Mouse (Mus musculus): ENCODE measurements at regions not wholly inside any gene's neighbourhood (a gene's known extent, or its start where the extent isn't known, plus 50 kb on each side); places are given as distances from the start of the nearest gene placed in this dataset. TPM values are rescaled to one million over a fixed set of nuclear protein-coding genes. Genes with fewer than 3 reads are reported as not detected.
A peak's percentile ranks its signal among the peaks of the same experiment; 100 is the strongest.

- ATAC-seq (ENCODE audit: insufficient read depth), result peak; percentile 56; the same call in 1 of the 2 replicates
- Histone ChIP-seq H3K27ac (ENCODE audit: low read depth) (no peak overlapping the region), H3K27me3 (ENCODE audit: insufficient read depth, low read length) (no peaks in the 10 kb centered on the region), H3K36me3 (ENCODE audit: insufficient read depth) (peaks cover 38% of the 10 kb centered on the region; the same call in 1 of the 2 replicates), H3K4me3 (ENCODE audit: low read depth, low read length) (no peak overlapping the region), H3K9me3 (ENCODE audit: low read depth, low read length) (no peaks in the 10 kb centered on the region), H3K4me1 (ENCODE audit: insufficient read depth) (no peaks in the 10 kb centered on the region), H3K4me2 (no peak overlapping the region), H3K9ac (no peak overlapping the region)
- TF ChIP-seq CTCF (IDR thresholded peaks at IDR 0.05; ENCODE audit: low read depth), result peak; percentile 86
- peak; percentile 92 for DNase-seq
- 42% methylated on average over 5 of the region's 5 CpGs for whole genome bisulfite sequencing
These were observed 49.9 kb upstream of the Paip1 start for GRCm38 (mm10) chr13:119378404-119379037.

Small RNAs in the stretch of these regions (microRNA-seq; reads per million reads assigned to microRNA genes)
- not detected for gene Gm44488 (ENCODE audit: borderline number of aligned reads)

All from lung, embryonic 14.5 days (tissue).